Mouse (Mus musculus) forebrain, embryonic 12.5 days (tissue): ENCODE results near the gene Gm10563. TPM values are rescaled to one million over a fixed set of nuclear protein-coding genes. Genes with fewer than 3 reads are reported as not detected.

Experiments
- ATAC-seq: fragments of 200-750 bp; cut with Nextera tagmentation; 2 replicates; pipeline ENCODE4 v1.8.0; 2017; ENCODE audit warnings: moderate TSS enrichment; ENCODE audit not compliant: low FRiP score
- H3K27ac ChIP-seq: fragments of 300-500 bp; sonication (generic); 2 replicates; pipeline ENCODE4 v1.5.1; 2016; ENCODE audit warnings: mild to moderate bottlenecking
- H3K27me3 ChIP-seq: fragments of 300-500 bp; sonication (generic); 2 replicates; pipeline ENCODE4 v1.6.1; 2016; ENCODE audit warnings: mild to moderate bottlenecking
- H3K36me3 ChIP-seq: fragments of 300-500 bp; sonication (generic); replicated peaks from 2 replicates; pipeline ENCODE4 v1.6.1; 2016; ENCODE audit warnings: mild to moderate bottlenecking
- H3K4me1 ChIP-seq: fragments of 300-500 bp; sonication (generic); 2 replicates; pipeline ENCODE4 v1.6.1; 2016
- H3K4me2 ChIP-seq: fragments of 300-500 bp; sonication (generic); 2 replicates; pipeline ENCODE4 v1.6.1; 2016; ENCODE audit warnings: mild to moderate bottlenecking, moderate library complexity
- H3K4me3 ChIP-seq: fragments of 300-500 bp; sonication (generic); replicated peaks from 2 replicates; pipeline ENCODE4 v1.5.1; 2016; ENCODE audit warnings: mild to moderate bottlenecking
- H3K9ac ChIP-seq: fragments of 300-500 bp; sonication (generic); 2 replicates; pipeline ENCODE4 v1.6.1; 2016; ENCODE audit warnings: mild to moderate bottlenecking
- H3K9me3 ChIP-seq: fragments of 300-500 bp; sonication (generic); 2 replicates; pipeline ENCODE4 v1.6.1; 2016
- WGBS: fragments of 180-500 bp; shearing (Covaris S2); methylation state at CpG from one replicate; pipeline ENCODE4 v1.1.7; 2016; 5-methylcytosine and 5-hydroxymethylcytosine counted together
- polyA plus RNA-seq: library from polyadenylated mRNA; unstranded; fragments of >200 nt; fragmentation: Nextera tagmentation; extraction: Ambion mirVana; gene quantifications from 2 replicates; pipeline ENCODE4 v1.2.1, GENCODE M21; 2016

Gm10563 gene
- polyA plus RNA-seq, 1 experiment from 2014 or later, result not detected

- Histone ChIP-seq H3K4me2 (peak overlapping the region; percentile 82), H3K36me3 (peaks cover 8% of the 10 kb centered on the region), H3K4me1 (peaks cover 13% of the 10 kb centered on the region), H3K27ac (no peak overlapping the region), H3K27me3 (no peaks in the 10 kb centered on the region), H3K9me3 (no peaks in the 10 kb centered on the region), H3K9ac (peak overlapping the region; percentile 87), H3K4me3 (peak overlapping the region; percentile 69)
- no peak for ATAC-seq
- 97% methylated on average over 1 of the region's 1 CpGs for WGBS
These were observed 42.5 kb downstream of the Gm10563 start for GRCm38 (mm10) chr4:155602753-155603152.

- 1% methylated on average over 30 of the region's 31 CpGs for WGBS
- no peaks in the 10 kb centered on the region for H3K27me3 ChIP-seq
- H3K9me3 ChIP-seq, result no peaks in the 10 kb centered on the region
- H3K4me3 ChIP-seq, result peak overlapping the region; percentile 69
- peak overlapping the region; percentile 82 for H3K4me2 ChIP-seq
- peaks cover 13% of the 10 kb centered on the region for H3K4me1 ChIP-seq
- peak overlapping the region; percentile 87 for H3K9ac ChIP-seq
- no peak; the same call in 1 of the 2 replicates for ATAC-seq
- peaks cover 8% of the 10 kb centered on the region for H3K36me3 ChIP-seq
- H3K27ac ChIP-seq, result peak overlapping the region; percentile 98
These were observed 43.2 kb downstream of the Gm10563 start for GRCm38 (mm10) chr4:155601997-155602456.

GRCm38 (mm10) chr4:155601091-155601996 is 43.9 kb downstream of the Gm10563 start, which contains the start of gene Slc35e2:
TSS of gene Slc35e2 (plus strand) at chr4:155601416.
- ATAC-seq, result peak; percentile 94
- H3K4me3 ChIP-seq, result peak within 1 kb of the TSS; percentile 69
- under 1% methylated on average over 62 of the region's 65 CpGs for WGBS
- H3K27ac ChIP-seq, result peak within 1 kb of the TSS; percentile 98
- peaks cover 8% of the 10 kb centered on the region for H3K36me3 ChIP-seq
- H3K9me3 ChIP-seq, result no peaks in the 10 kb centered on the region
- H3K27me3 ChIP-seq, result no peaks in the 10 kb centered on the region
- peak within 1 kb of the TSS; percentile 87 for H3K9ac ChIP-seq
- H3K4me1 ChIP-seq, result peaks cover 13% of the 10 kb centered on the region
- H3K4me2 ChIP-seq, result peak within 1 kb of the TSS; percentile 82

GRCm38 (mm10) chr4:155599901-155600825 is 45.0 kb downstream of the Gm10563 start:
- H3K27me3 ChIP-seq, result no peaks in the 10 kb centered on the region
- no peaks in the 10 kb centered on the region for H3K9me3 ChIP-seq
- peak overlapping the region; percentile 98 for H3K27ac ChIP-seq
- no peak for ATAC-seq
- peak overlapping the region; percentile 46 for H3K9ac ChIP-seq
- H3K4me1 ChIP-seq, result peaks cover 13% of the 10 kb centered on the region
- WGBS, result 90% methylated on average over 10 of the region's 11 CpGs
- peak overlapping the region; percentile 69 for H3K4me3 ChIP-seq
- H3K4me2 ChIP-seq, result peak overlapping the region; percentile 82
- H3K36me3 ChIP-seq, result peaks cover 8% of the 10 kb centered on the region

GRCm38 (mm10) chr4:155598536-155598935 is 46.7 kb downstream of the Gm10563 start:
- H3K9ac ChIP-seq, result no peak overlapping the region
- H3K36me3 ChIP-seq, result no peaks in the 10 kb centered on the region
- ATAC-seq, result no peak
- peaks cover 13% of the 10 kb centered on the region for H3K4me1 ChIP-seq
- no peak overlapping the region for H3K27ac ChIP-seq
- WGBS, result 23% methylated on average over 20 of the region's 20 CpGs
- H3K4me3 ChIP-seq, result no peak overlapping the region
- no peaks in the 10 kb centered on the region for H3K9me3 ChIP-seq
- no peak overlapping the region for H3K4me2 ChIP-seq
- H3K27me3 ChIP-seq, result no peaks in the 10 kb centered on the region

- 87% methylated on average over 5 of the region's 5 CpGs for WGBS
These were observed 48.6 kb downstream of the Gm10563 start for GRCm38 (mm10) chr4:155596606-155597005.

GRCm38 (mm10) chr4:155595777-155596176 is 49.4 kb downstream of the Gm10563 start:
- Histone ChIP-seq H3K4me2 (no peak overlapping the region), H3K9ac (no peak overlapping the region), H3K9me3 (no peaks in the 10 kb centered on the region)

More at GRCm38 (mm10) chr4:155596606-155597005, 48.6 kb downstream of the Gm10563 start:
- H3K9ac ChIP-seq, result no peak overlapping the region
- ATAC-seq, result no peak
- no peak overlapping the region for H3K4me3 ChIP-seq
- no peak overlapping the region for H3K4me2 ChIP-seq
- H3K4me1 ChIP-seq, result 0 out of 2 replicates have a peak, but pooled peaks cover 3% of the 10 kb centered on the region
- H3K9me3 ChIP-seq, result no peaks in the 10 kb centered on the region
- no peak overlapping the region for H3K27ac ChIP-seq
- no peaks in the 10 kb centered on the region for H3K27me3 ChIP-seq
- no peaks in the 10 kb centered on the region for H3K36me3 ChIP-seq

GRCm38 (mm10) chr4:155593780-155594179 is 51.4 kb downstream of the Gm10563 start:
- 70% methylated on average over 1 of the region's 1 CpGs for WGBS
- Histone ChIP-seq H3K27me3 (no peaks in the 10 kb centered on the region), H3K27ac (no peak overlapping the region), H3K4me3 (no peak overlapping the region), H3K36me3 (peaks cover 19% of the 10 kb centered on the region), H3K9me3 (no peaks in the 10 kb centered on the region), H3K9ac (no peak overlapping the region), H3K4me2 (no peak overlapping the region), H3K4me1 (no peaks in the 10 kb centered on the region)
- ATAC-seq, result no peak

More at GRCm38 (mm10) chr4:155595777-155596176, 49.4 kb downstream of the Gm10563 start:
- no peak overlapping the region for H3K4me3 ChIP-seq
- no peaks in the 10 kb centered on the region for H3K36me3 ChIP-seq
- 82% methylated on average over 3 of the region's 3 CpGs for WGBS
- H3K27ac ChIP-seq, result no peak overlapping the region
- no peak for ATAC-seq
- no peaks in the 10 kb centered on the region for H3K27me3 ChIP-seq
- 0 out of 2 replicates have a peak, but pooled peaks cover 2% of the 10 kb centered on the region for H3K4me1 ChIP-seq

GRCm38 (mm10) chr4:155591012-155591719 is 54.0 kb downstream of the Gm10563 start:
- Histone ChIP-seq H3K9me3 (no peaks in the 10 kb centered on the region), H3K9ac (no peak overlapping the region), H3K27me3 (no peaks in the 10 kb centered on the region), H3K4me3 (no peak overlapping the region), H3K27ac (no peak overlapping the region), H3K4me1 (no peaks in the 10 kb centered on the region), H3K36me3 (peaks cover 45% of the 10 kb centered on the region), H3K4me2 (no peak overlapping the region)
- no peak for ATAC-seq
- 87% methylated on average over 7 of the region's 7 CpGs for WGBS

GRCm38 (mm10) chr4:155589356-155589755 is 55.9 kb downstream of the Gm10563 start:
- Histone ChIP-seq H3K27me3 (no peaks in the 10 kb centered on the region), H3K4me1 (no peaks in the 10 kb centered on the region), H3K9me3 (no peaks in the 10 kb centered on the region), H3K36me3 (peaks cover 63% of the 10 kb centered on the region), H3K4me2 (no peak overlapping the region), H3K9ac (no peak overlapping the region), H3K4me3 (no peak overlapping the region), H3K27ac (no peak overlapping the region)
- no peak for ATAC-seq
- WGBS, result 94% methylated on average over 5 of the region's 5 CpGs

- Histone ChIP-seq H3K9me3 (no peaks in the 10 kb centered on the region), H3K36me3 (peaks cover 65% of the 10 kb centered on the region), H3K4me1 (no peaks in the 10 kb centered on the region), H3K9ac (no peak overlapping the region), H3K27me3 (no peaks in the 10 kb centered on the region), H3K4me2 (no peak overlapping the region), H3K27ac (no peak overlapping the region), H3K4me3 (no peak overlapping the region)
- 97% methylated on average over 6 of the region's 6 CpGs for WGBS
- ATAC-seq, result no peak
These were observed 62.8 kb downstream of the Gm10563 start for GRCm38 (mm10) chr4:155582279-155582905.
